Mouse (Mus musculus) cortical plate, adult 2 months (tissue): ENCODE results near the gene Atp6v1g1.

Source experiments
- CTCF ChIP-seq: fragments of 200-500 bp; IDR thresholded peaks from 2 replicates; pipeline ENCODE4 v1.5.1; 2011; ENCODE audit warnings: mild to moderate bottlenecking, control low read depth, low read length; ENCODE audit not compliant: insufficient read depth; ENCODE audit errors: extremely low read depth
- POLR2A ChIP-seq: fragments of 200-500 bp; IDR thresholded peaks from 2 replicates; pipeline ENCODE4 v1.6.1; 2011; ENCODE audit warnings: mild to moderate bottlenecking, low read length, control low read depth; ENCODE audit not compliant: insufficient read depth; ENCODE audit errors: extremely low read depth

DNA sequence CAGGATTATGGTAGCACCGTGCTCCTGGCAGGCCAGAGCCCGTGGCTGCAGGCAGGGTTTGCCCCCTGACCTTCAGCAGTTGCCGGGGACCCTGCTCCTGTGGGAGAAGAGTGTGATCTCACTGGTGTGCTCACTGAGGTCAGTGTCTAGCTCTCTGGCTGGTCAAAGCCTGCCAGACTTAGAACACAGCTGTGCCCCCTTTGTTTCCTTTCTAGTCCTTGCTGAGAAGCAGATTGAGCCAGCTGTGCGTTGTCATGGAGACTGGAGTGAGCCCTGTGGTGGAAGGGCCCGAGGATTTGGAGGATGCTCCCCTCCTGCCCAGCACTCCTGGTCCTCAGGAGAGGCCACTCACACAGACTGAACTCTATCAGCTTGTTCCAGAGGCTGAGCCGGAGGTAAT lies 35.5 kb downstream of the Atp6v1g1 start:
- TF ChIP-seq CTCF (no peak), POLR2A (no peak)
